Mouse (Mus musculus) G1E (cell line): ENCODE results near the gene Katna1. TPM values are rescaled to one million over a fixed set of nuclear protein-coding genes. Genes with fewer than 3 reads are reported as not detected.
A peak's percentile ranks its signal among the peaks of the same experiment; 100 is the strongest.

Experiments used
- ATAC-seq: 2 replicates; pipeline ENCODE4 v1.8.0; 2016; ENCODE audit warnings: mild to moderate bottlenecking; ENCODE audit not compliant: insufficient number of reproducible peaks, poor library complexity, low FRiP score, severe bottlenecking; ENCODE audit errors: extremely low read depth
- DNase-seq: peaks from one replicate; pipeline ENCODE4 v3.0.0; 2012; ENCODE audit warnings: low spot score
- H3K27me3 ChIP-seq: 2 replicates; pipeline ENCODE4 v1.6.1; 2012; ENCODE audit warnings: mild to moderate bottlenecking, low read length, inconsistent platforms; ENCODE audit not compliant: insufficient read depth
- H3K36me3 ChIP-seq: replicated peaks from 2 replicates; pipeline ENCODE3; 2012; ENCODE audit warnings: mild to moderate bottlenecking, inconsistent platforms
- H3K4me1 ChIP-seq: 2 replicates; pipeline ENCODE4 v1.6.1; 2012; ENCODE audit warnings: low read depth, low read length, inconsistent platforms, mixed read lengths; ENCODE audit not compliant: insufficient read depth
- H3K4me3 ChIP-seq: 2 replicates; pipeline ENCODE4 v1.5.1; 2012; ENCODE audit warnings: low read depth, mild to moderate bottlenecking, inconsistent platforms, low read length, moderate library complexity, mixed read lengths
- H3K9me3 ChIP-seq: replicated peaks from 2 replicates; pipeline ENCODE4 v1.6.1; 2012; ENCODE audit warnings: inconsistent platforms
- CTCF ChIP-seq: IDR thresholded peaks from 2 replicates; pipeline ENCODE4 v1.5.1; 2012; ENCODE audit warnings: low read depth, low read length, inconsistent platforms, mixed read lengths
- GATA1 ChIP-seq: IDR thresholded peaks from 2 replicates; pipeline ENCODE4 v1.6.1; 2012; ENCODE audit warnings: borderline replicate concordance, low read length, inconsistent platforms, mixed read lengths
- GATA2 ChIP-seq: IDR thresholded peaks from 2 replicates; pipeline ENCODE4 v1.6.1; 2012; ENCODE audit warnings: low read depth, low read length, inconsistent platforms, borderline replicate concordance
- POLR2AphosphoS5 ChIP-seq: IDR thresholded peaks from 2 replicates; pipeline ENCODE4 v1.6.1; 2012; ENCODE audit warnings: low read depth, low read length, inconsistent platforms; ENCODE audit not compliant: insufficient replicate concordance
- TAL1 ChIP-seq: conservative IDR thresholded peaks from 2 replicates; pipeline ENCODE4 v1.6.1; 2012; ENCODE audit warnings: low read depth, low read length, inconsistent platforms, mixed read lengths
- polyA plus RNA-seq: library from polyadenylated mRNA; stranded (reverse); fragments of >175 nt; gene quantifications from 2 replicates; pipeline ENCODE4 v1.2.3, GENCODE M21; 2012
- total RNA-seq, 2 experiments: library from RNA; stranded (forward) in 1 of 2; stranded (reverse) in 1 of 2; fragments of 200-1000 nt in 1 of 2; fragments of >200 nt in 1 of 2; fragmentation: Nextera tagmentation in 1 of 2; gene quantifications; 2 replicates each; pipeline ENCODE4 v1.2.3; 2014 to 2017

Katna1 gene
- total and polyA plus RNA-seq, 3 experiments: 2.7 to 57.0 (median 45.1) TPM

DNA sequence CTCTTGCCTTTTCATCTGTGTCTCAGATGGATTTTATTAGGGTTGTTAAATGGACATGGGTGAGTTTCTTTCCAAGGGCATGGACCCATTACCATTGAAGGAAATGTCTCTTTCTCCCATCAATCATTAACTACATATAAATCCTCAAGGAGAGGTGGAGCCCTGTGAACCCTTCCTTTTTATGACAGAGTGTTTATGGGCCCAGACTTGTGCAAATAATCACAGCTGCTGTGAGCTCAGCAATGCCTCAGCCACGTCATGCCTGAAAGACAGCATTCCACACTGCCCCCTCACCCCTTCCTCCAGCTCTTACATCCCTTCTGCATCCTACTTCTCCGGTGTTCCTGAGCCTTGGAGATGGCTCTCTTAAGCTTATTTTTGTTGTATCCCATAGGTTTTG lies 61.5 kb downstream of the Katna1 start:
- Histone ChIP-seq H3K27me3 (no peaks in the 10 kb centered on the region), H3K9me3 (no peaks in the 10 kb centered on the region), H3K36me3 (peaks cover 23% of the 10 kb centered on the region), H3K4me3 (no peak overlapping the region), H3K4me1 (peaks cover 9% of the 10 kb centered on the region)
- DNase-seq (no peak), ATAC-seq (no peak)
- TF ChIP-seq POLR2AphosphoS5 (no peak), GATA1 (no peak), CTCF (no peak), TAL1 (no peak), GATA2 (no peak)

DNA sequence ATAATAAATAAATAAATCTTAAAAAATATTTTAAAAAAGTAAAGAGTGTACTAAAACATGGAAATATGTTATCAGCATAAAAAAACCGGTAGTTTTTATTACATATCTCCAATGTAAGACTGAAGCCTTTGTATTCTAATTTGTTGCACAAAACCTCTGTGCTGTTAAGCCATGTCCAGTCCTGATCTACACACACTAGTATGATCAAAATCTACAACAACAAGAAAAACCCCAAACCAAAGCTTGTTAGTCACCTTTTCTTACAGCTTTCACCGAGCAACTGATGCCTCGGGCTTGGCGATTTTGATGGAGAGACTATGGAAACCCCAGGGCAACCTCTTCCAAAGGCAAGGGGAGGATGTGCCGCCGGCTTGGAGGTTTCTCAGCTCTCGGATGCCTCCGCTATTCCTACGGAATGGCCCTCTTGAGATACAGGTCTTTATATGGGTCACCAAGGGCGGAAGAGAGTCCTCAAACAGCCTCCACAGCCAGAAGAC lies 66.5 kb downstream of the Katna1 start:
- peak overlapping the region; percentile 88 for H3K4me3 ChIP-seq
- H3K4me1 ChIP-seq: peaks cover 23% of the 10 kb centered on the region
- no peak for TF ChIP-seq TAL1
- TF ChIP-seq POLR2AphosphoS5: no peak
- TF ChIP-seq GATA1: no peak
- TF ChIP-seq GATA2: no peak
- no peak for TF ChIP-seq CTCF
- no peaks in the 10 kb centered on the region for H3K27me3 ChIP-seq
- ATAC-seq (0 out of 2 replicates have a peak, but pooled peaks have one; percentile 18), DNase-seq (no peak)
- H3K9me3 ChIP-seq: no peaks in the 10 kb centered on the region
- peaks cover 52% of the 10 kb centered on the region for H3K36me3 ChIP-seq

DNA sequence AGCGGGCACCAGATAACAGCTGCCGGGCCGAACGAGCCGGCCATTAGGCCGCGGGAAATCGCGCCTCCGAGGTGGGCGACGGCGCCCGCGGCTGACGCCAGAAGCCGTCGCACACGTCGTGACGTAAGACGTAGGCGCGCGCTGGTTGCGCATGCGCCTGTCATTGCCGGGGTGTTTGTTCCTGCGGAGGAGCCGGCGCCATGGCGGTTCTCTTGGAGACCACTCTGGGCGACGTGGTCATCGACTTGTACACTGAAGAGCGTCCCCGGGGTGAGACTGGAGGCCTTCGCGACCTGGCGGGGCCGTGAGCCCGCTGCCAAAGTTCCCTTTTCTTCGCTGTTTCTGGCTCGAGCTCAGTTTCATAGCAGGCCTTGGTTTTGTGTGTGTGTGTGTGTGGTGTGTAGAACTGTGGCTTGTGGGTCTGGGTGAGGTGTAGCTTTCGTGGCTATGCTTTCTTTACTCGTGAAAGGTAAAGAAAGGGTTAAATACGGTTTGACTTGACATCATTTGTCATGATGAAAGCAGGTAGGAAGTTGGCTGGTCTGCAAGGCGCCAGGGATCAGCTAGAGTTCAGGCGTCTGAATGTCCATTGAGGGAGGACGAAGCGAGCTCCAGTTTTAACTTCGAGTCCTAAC lies 67.1 kb downstream of the Katna1 start, which contains the start of the genes Ginm1 and Ppil4:
Gene Ginm1 (minus strand): TSS at position 74 of the 635 bp plus-strand sequence.
Gene Ppil4 (plus strand): TSS at position 141 of the 635 bp plus-strand sequence.
- peaks cover 23% of the 10 kb centered on the region for H3K4me1 ChIP-seq
- H3K9me3 ChIP-seq: no peaks in the 10 kb centered on the region
- DNase-seq: peak; percentile 75
- H3K27me3 ChIP-seq: no peaks in the 10 kb centered on the region
- ATAC-seq: peak; percentile 79
- TF ChIP-seq POLR2AphosphoS5: no peak
- TF ChIP-seq TAL1: no peak
- H3K4me3 ChIP-seq: peak within 1 kb of the TSS; percentile 88
- H3K36me3 ChIP-seq: peaks cover 55% of the 10 kb centered on the region

DNA sequence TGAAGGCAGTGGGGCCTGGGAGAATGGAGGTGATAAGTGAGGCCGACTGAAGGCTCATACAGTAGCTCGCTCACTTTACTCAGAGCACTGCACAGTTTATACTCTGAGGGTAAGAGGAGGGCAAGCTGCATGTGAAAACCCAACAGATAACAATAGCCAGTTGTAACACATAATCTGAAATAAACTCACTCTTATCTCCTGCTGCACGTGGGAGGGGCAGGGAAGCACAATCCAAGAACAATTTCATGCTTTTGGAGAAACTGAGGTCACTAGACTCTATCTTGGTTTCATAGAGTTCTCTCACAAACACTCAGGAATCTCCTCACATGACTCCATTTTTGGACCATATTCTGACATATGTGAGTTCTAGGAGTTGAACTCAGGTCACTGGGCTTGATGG lies 75.5 kb downstream of the Katna1 start:
- ATAC-seq (no peak), DNase-seq (no peak)
- H3K9me3 ChIP-seq: no peaks in the 10 kb centered on the region
- no peaks in the 10 kb centered on the region for H3K27me3 ChIP-seq
- no peak overlapping the region for H3K4me3 ChIP-seq
- H3K36me3 ChIP-seq: peaks cover 92% of the 10 kb centered on the region
- no peak for TF ChIP-seq GATA1
- TF ChIP-seq TAL1: no peak
- TF ChIP-seq GATA2: no peak
- TF ChIP-seq CTCF: no peak
- no peak for TF ChIP-seq POLR2AphosphoS5
- H3K4me1 ChIP-seq: peaks cover 3% of the 10 kb centered on the region; the same call in 1 of the 2 replicates

DNA sequence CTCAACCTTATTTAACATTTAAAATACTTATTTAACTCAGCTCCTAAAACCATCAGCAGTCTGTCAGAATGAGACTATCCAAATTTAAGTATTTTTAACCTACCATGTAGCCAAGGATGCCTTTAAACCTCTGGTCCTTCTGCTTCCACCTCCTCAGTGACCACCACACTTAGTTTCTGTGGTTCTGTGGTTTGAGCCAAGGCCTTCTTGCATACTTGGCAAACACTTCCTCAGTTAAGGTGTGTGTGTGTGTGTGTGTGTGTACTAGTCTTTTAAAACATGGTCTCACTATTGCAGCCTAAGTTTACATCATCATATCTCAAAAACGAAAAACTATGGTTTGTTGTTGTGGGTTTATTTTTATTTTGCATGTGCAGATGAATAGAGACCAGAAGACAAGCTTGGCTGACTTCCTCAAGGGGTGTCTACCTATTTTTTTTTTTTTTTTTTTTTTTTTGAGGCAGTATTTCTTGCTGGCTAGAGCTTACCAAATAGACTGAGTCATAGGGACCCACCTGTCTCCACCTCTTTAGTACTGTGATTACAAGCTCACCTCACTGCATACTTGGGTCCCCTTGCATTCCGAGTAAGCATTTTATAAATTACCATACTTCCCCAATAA lies 76.8 kb downstream of the Katna1 start:
- peaks cover 85% of the 10 kb centered on the region for H3K36me3 ChIP-seq
- no peaks in the 10 kb centered on the region for H3K9me3 ChIP-seq
- ATAC-seq (no peak), DNase-seq (no peak)
- TF ChIP-seq POLR2AphosphoS5 (no peak), GATA1 (no peak), CTCF (no peak), TAL1 (no peak), GATA2 (no peak)
- H3K4me1 ChIP-seq: peaks cover 3% of the 10 kb centered on the region; the same call in 1 of the 2 replicates
- no peak overlapping the region for H3K4me3 ChIP-seq
- no peaks in the 10 kb centered on the region for H3K27me3 ChIP-seq

DNA sequence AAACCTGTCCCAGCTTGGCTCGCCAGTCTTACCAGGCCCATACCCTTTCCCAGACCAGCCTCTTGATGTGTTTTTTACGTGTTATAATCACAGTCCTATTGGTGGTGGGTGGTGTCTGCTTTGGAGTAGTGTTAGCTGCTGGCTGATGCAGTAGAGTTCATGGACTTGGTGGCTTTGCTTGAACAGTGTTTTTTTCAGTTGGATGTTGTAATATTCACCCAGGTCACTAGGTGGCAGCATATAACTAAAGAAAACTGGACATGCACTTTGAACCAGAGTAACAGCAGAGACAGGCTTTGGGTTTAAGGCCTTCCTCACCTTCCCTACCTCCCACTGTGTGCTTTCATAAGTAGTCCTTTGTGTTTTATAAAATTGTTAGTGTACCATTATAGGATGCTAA lies 84.1 kb downstream of the Katna1 start:
- ATAC-seq (no peak; the same call in 1 of the 2 replicates), DNase-seq (peak; percentile 6)
- Histone ChIP-seq H3K27me3 (no peaks in the 10 kb centered on the region), H3K9me3 (no peaks in the 10 kb centered on the region), H3K4me3 (no peak overlapping the region), H3K4me1 (peaks cover 3% of the 10 kb centered on the region; the same call in 1 of the 2 replicates), H3K36me3 (peaks cover 82% of the 10 kb centered on the region)
- TF ChIP-seq TAL1 (no peak), GATA2 (no peak), CTCF (peak; percentile 53), POLR2AphosphoS5 (no peak)

Other genes starting within 250 kb of the Katna1 start
- not detected in 2 replicates for gene Lrp11, start 136.2 kb upstream of the Katna1 start, total RNA-seq (2014; fragmentation: Nextera tagmentation)
- 0.22 and 0.35 TPM in 2 replicates for gene Lrp11, start 136.2 kb upstream of the Katna1 start, total RNA-seq (2017)
- 0.14 and 0.21 TPM in 2 replicates for gene Lrp11, start 136.2 kb upstream of the Katna1 start, polyA plus RNA-seq
- 47.8 and 53.4 TPM in 2 replicates for gene Nup43, start 58.5 kb upstream of the Katna1 start, total RNA-seq (2014; fragmentation: Nextera tagmentation)
- gene Nup43, start 58.5 kb upstream of the Katna1 start, total RNA-seq (2017): 37.9 and 40.5 TPM in 2 replicates
- 1.5 and 1.8 TPM in 2 replicates for gene Nup43, start 58.5 kb upstream of the Katna1 start, polyA plus RNA-seq
- 79.0 and 80.5 TPM in 2 replicates for gene Pcmt1, start 44.9 kb upstream of the Katna1 start, total RNA-seq (2014; fragmentation: Nextera tagmentation)
- gene Pcmt1, start 44.9 kb upstream of the Katna1 start, total RNA-seq (2017): 109 and 117 TPM in 2 replicates
- gene Pcmt1, start 44.9 kb upstream of the Katna1 start, polyA plus RNA-seq: 43.0 and 55.8 TPM in 2 replicates
- 38.0 and 41.9 TPM in 2 replicates for gene Lats1, start 44.8 kb upstream of the Katna1 start, total RNA-seq (2014; fragmentation: Nextera tagmentation)
- 12.8 and 16.2 TPM in 2 replicates for gene Lats1, start 44.8 kb upstream of the Katna1 start, total RNA-seq (2017)
- gene Lats1, start 44.8 kb upstream of the Katna1 start, polyA plus RNA-seq: 4.6 and 4.9 TPM in 2 replicates
- 26.6 and 31.5 TPM in 2 replicates for gene Ginm1, start 66.8 kb downstream of the Katna1 start, total RNA-seq (2014; fragmentation: Nextera tagmentation)
- 30.1 and 30.5 TPM in 2 replicates for gene Ginm1, start 66.8 kb downstream of the Katna1 start, total RNA-seq (2017)
- 6.6 and 7.8 TPM in 2 replicates for gene Ginm1, start 66.8 kb downstream of the Katna1 start, polyA plus RNA-seq
- gene Ppil4, start 66.9 kb downstream of the Katna1 start, total RNA-seq (2014; fragmentation: Nextera tagmentation): 62.1 and 73.9 TPM in 2 replicates
- gene Ppil4, start 66.9 kb downstream of the Katna1 start, total RNA-seq (2017): 78.9 and 97.7 TPM in 2 replicates
- gene Ppil4, start 66.9 kb downstream of the Katna1 start, polyA plus RNA-seq: 2.7 and 7.3 TPM in 2 replicates
- gene Zc3h12d, start 106.5 kb downstream of the Katna1 start, total RNA-seq (2014; fragmentation: Nextera tagmentation): not detected in 2 replicates
- under 0.01 and 0.06 TPM in 2 replicates for gene Zc3h12d, start 106.5 kb downstream of the Katna1 start, total RNA-seq (2017)
- not detected in 2 replicates for gene Zc3h12d, start 106.5 kb downstream of the Katna1 start, polyA plus RNA-seq
- gene Tab2, start 230.2 kb downstream of the Katna1 start, total RNA-seq (2014; fragmentation: Nextera tagmentation): 339 and 398 TPM in 2 replicates
- 68.5 and 74.7 TPM in 2 replicates for gene Tab2, start 230.2 kb downstream of the Katna1 start, total RNA-seq (2017)
- 14.7 and 15.9 TPM in 2 replicates for gene Tab2, start 230.2 kb downstream of the Katna1 start, polyA plus RNA-seq